Mouse (Mus musculus): ENCODE results near the gene Slc39a5.

DNA sequence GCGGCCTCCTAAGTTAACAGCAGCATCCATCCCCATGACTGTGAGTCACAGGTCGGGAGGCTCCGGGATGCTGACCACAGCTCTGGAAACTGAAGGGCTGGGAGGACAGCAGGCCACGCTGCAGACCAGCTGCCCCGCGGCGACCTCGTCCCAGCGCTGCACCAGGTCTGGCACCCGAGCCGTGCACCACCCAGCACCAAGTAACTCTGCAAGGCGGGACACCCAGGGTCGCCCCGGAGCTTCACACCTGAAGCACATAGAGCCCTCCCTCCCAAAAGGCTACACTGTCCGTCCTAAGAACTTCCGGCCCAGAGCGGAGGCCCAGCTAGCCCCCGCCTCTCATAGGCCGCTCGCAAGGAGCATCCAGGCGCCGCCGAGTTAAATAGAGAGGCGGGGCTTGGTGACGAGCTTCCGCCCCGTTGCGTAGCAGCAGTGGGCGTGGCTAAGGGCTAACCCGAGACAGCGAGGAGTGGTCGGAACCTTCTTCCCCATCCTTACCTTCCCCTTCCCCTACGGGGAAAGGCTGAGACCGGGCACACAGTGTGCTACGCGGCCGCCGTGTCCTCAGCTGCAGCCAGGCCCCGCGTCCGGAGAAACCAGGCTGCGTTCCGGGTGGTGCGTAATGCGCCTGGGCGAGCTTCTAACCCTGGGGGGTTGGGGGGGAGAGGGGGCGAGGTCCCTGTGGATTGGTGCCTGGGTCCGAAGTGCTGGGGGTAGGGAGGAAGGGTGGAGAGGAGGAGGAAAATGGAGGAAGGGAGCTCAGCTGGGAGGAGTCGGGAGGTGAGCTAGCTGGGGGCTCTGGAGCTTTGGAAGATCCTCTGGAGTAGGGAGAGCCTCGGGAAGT, 10.4 kb upstream of the Slc39a5 start, which contains the start of the genes Nabp2 and Rnf41:
- no peak for TF ChIP-seq CTCF (IDR thresholded peaks at IDR 0.05; ENCODE audit: borderline replicate concordance, extremely low read depth, insufficient read depth, insufficient read length)
- peak; percentile 48; the same call in 1 of the 2 replicates for TF ChIP-seq POLR2A (IDR thresholded peaks at IDR 0.05; ENCODE audit: borderline replicate concordance, extremely low read depth, insufficient read depth, insufficient read length, poor library complexity, severe bottlenecking)

Measured in brain, embryonic 14.5 days (tissue).